Comparison of ENCODE assay signal across 13 mouse cellular contexts in the genomic region with DNA sequence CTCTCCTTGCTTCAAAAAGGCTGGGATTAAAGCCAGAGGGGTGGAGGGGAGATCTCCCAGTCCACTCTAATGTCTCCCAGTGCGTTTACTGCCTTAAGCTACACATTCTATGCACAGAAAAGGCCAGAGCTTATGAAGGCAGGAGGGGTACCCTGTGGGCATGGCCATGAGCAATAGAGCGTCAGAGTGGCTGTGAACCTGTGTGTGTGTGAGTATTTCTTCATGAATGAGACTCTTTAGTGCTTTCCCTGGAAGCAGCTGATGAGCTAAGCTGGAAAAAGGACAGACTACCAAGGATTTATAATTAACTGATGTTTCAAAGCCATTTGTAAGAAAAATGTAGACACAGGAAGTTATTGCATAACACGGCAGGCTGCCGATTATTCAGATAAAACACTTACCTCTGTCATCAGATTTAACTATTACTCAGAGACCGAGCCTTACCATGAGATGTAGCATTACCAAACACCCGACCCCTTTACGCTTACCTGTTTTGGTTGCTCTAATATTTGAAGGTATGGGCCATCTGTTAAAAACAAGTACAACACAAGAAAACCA.
"Had no signal": no experiment of that assay in that cellular context is flagged by ENCODE, and none has a peak within 500 bp of the region (broad histone marks: within the 10 kb centered on the region; RNA-seq: fewer than 3 reads in every experiment).

No protein-coding gene starts in this region.

- H3K4me3 ChIP-seq: limb, embryonic 13.5 days; liver, embryonic 13.5 days; neural tube, embryonic 12.5 days had no signal

- DNase-seq: kidney, adult 18-20 months; kidney, postnatal 4 days; left cerebral cortex, postnatal 4 days; liver, embryonic 13.5 days; lung, adult 18-20 months; lung, postnatal 10 days; midbrain, embryonic 14.5 days; right cerebral cortex, postnatal 4 days; spleen, adult 18-20 months; thymus, adult 18-20 months; thymus, postnatal 14 days had no signal

- H3K4me1 ChIP-seq: limb, embryonic 13.5 days; neural tube, embryonic 12.5 days had no signal
